Mouse (Mus musculus) olfactory bulb, adult 2 months (tissue): ENCODE results near the gene Gm10160. TPM values are rescaled to one million over a fixed set of nuclear protein-coding genes. Genes with fewer than 3 reads are reported as not detected.

Source experiments
- H3K27ac ChIP-seq: fragments of 200-500 bp; 2 replicates; pipeline ENCODE4 v1.5.1; 2012; ENCODE audit warnings: low read depth, low read length; ENCODE audit not compliant: insufficient read depth
- H3K4me1 ChIP-seq: fragments of 200-500 bp; 2 replicates; pipeline ENCODE4 v1.6.1; 2012; ENCODE audit warnings: low read length; ENCODE audit not compliant: control insufficient read depth, insufficient read depth
- H3K4me3 ChIP-seq: fragments of 200-500 bp; 2 replicates; pipeline ENCODE4 v1.5.1; 2012; ENCODE audit warnings: mild to moderate bottlenecking, low read depth, low read length, moderate library complexity; ENCODE audit not compliant: insufficient read depth
- CTCF ChIP-seq: fragments of 200-500 bp; IDR thresholded peaks from 2 replicates; pipeline ENCODE4 v1.5.1; 2012; ENCODE audit warnings: low read depth, mild to moderate bottlenecking, low read length, moderate library complexity; ENCODE audit not compliant: insufficient read depth
- POLR2A ChIP-seq: fragments of 200-500 bp; IDR thresholded peaks from 2 replicates; pipeline ENCODE4 v1.6.1; 2012; ENCODE audit warnings: mild to moderate bottlenecking, low read depth, low read length, moderate library complexity; ENCODE audit not compliant: insufficient read depth
- WGBS: fragments of 180-500 bp; shearing (Covaris S2); methylation state at CpG from one replicate; pipeline ENCODE4 v1.1.7; 2018; 5-methylcytosine and 5-hydroxymethylcytosine counted together
- polyA plus RNA-seq: library from polyadenylated mRNA; stranded (reverse); fragments of >200 nt; gene quantifications from 2 replicates; pipeline ENCODE4 v1.2.4, GENCODE M21; 2012; ENCODE audit warnings: low replicate concordance; ENCODE audit not compliant: missing spikeins, insufficient read depth, insufficient read length

Gene Gm10160
- polyA plus RNA-seq, 1 experiment = not detected

- H3K27ac ChIP-seq = peak overlapping the region; percentile 36
- TF ChIP-seq POLR2A = no peak
- TF ChIP-seq CTCF = no peak
- H3K4me3 ChIP-seq = peak overlapping the region; percentile 35
- 0% methylated on average over 3 of the region's 3 CpGs for WGBS
- peaks cover 12% of the 10 kb centered on the region; the same call in 1 of the 2 replicates for H3K4me1 ChIP-seq
These were observed 30.2 kb downstream of the Gm10160 start for GRCm38 (mm10) chr7:81825381-81825780.

- Histone ChIP-seq H3K4me3 (no peak overlapping the region), H3K27ac (peak overlapping the region; percentile 75), H3K4me1 (peaks cover 10% of the 10 kb centered on the region; the same call in 1 of the 2 replicates)
- TF ChIP-seq CTCF = no peak
- TF ChIP-seq POLR2A = no peak
- WGBS = 13% methylated on average over 3 of the region's 3 CpGs
These were observed 30.7 kb downstream of the Gm10160 start for GRCm38 (mm10) chr7:81824906-81825305.

GRCm38 (mm10) chr7:81806067-81806466 is 49.5 kb downstream of the Gm10160 start:
- WGBS = 33% methylated on average over 5 of the region's 5 CpGs
- H3K27ac ChIP-seq = no peak overlapping the region

More at GRCm38 (mm10) chr7:81806067-81806466, 49.5 kb downstream of the Gm10160 start:
- Histone ChIP-seq H3K4me3 (no peak overlapping the region), H3K4me1 (peaks cover 4% of the 10 kb centered on the region)
- TF ChIP-seq POLR2A (no peak), CTCF (no peak)

Other genes with a start within 250 kb of the Gm10160 start
- not detected in 2 replicates for gene Homer2, start 148.3 kb downstream of the Gm10160 start, polyA plus RNA-seq
- gene Ramac, start 92.9 kb downstream of the Gm10160 start, polyA plus RNA-seq = not detected in 2 replicates
- gene 3110040N11Rik, start 66.3 kb downstream of the Gm10160 start, polyA plus RNA-seq = not detected in 2 replicates
- gene Btbd1, start 26.4 kb downstream of the Gm10160 start, polyA plus RNA-seq = 204 and 340 TPM in 2 replicates
- gene Tm6sf1, start 3.2 kb upstream of the Gm10160 start, polyA plus RNA-seq = not detected in 2 replicates
- not detected in 2 replicates for gene Hdgfl3, start 78.7 kb upstream of the Gm10160 start, polyA plus RNA-seq
- gene Bnc1, start 136.5 kb upstream of the Gm10160 start, polyA plus RNA-seq = not detected in 2 replicates